Mouse (Mus musculus): ENCODE measurements around the gene Plk3.

DNA sequence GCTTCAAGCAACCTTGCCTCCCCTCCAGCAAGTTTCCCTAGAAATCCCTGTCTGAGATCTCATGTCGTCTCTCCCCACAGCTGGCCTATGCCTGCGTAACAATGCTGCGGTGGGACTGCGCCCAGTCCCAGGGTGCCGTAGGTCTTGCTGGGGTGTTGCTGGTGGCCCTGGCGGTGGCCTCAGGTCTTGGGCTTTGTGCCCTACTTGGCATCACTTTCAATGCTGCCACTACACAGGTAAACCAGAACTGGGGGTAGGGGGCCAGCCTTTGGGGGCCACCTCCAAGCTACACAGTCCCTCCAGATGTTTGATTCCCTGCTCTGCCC lies 25.3 kb downstream of the Plk3 start:
- TF ChIP-seq POLR2A (IDR thresholded peaks at IDR 0.05; ENCODE audit: borderline replicate concordance, extremely low read depth, low read depth, low read length): no peak
- TF ChIP-seq CTCF (IDR thresholded peaks at IDR 0.05; ENCODE audit: insufficient read depth, low read length): no peak
